Mouse (Mus musculus) forebrain, embryonic 11.5 days (tissue): ENCODE data around the gene Edaradd. TPM values are rescaled to one million over a fixed set of nuclear protein-coding genes. Genes with fewer than 3 reads are reported as not detected.

Experiments used
- ATAC-seq: fragments of 200-750 bp; cut with Nextera tagmentation; replicated peaks from 2 replicates; pipeline ENCODE4 v1.8.0; 2017; ENCODE audit warnings: moderate TSS enrichment; ENCODE audit not compliant: low FRiP score
- DNase-seq: peaks from one replicate; pipeline ENCODE4 v3.0.0-alpha.2; 2017; ENCODE audit warnings: low spot score
- H3K27ac ChIP-seq: fragments of 300-500 bp; sonication (generic); 2 replicates; pipeline ENCODE4 v1.5.1; 2014; ENCODE audit warnings: low read depth, low read length
- H3K27me3 ChIP-seq: fragments of 300-500 bp; sonication (generic); 2 replicates; pipeline ENCODE4 v1.6.1; 2014; ENCODE audit warnings: mild to moderate bottlenecking, low read length, mixed read lengths; ENCODE audit not compliant: control insufficient read depth, insufficient read depth
- H3K36me3 ChIP-seq: fragments of 300-500 bp; sonication (generic); 2 replicates; pipeline ENCODE4 v1.6.1; 2014; ENCODE audit warnings: mild to moderate bottlenecking, low read length, moderate library complexity, mixed read lengths; ENCODE audit not compliant: control insufficient read depth, insufficient read depth
- H3K4me1 ChIP-seq: fragments of 300-500 bp; sonication (generic); replicated peaks from 2 replicates; pipeline ENCODE4 v1.6.1; 2014; ENCODE audit warnings: low read length, mixed read lengths; ENCODE audit not compliant: control insufficient read depth, insufficient read depth
- H3K4me2 ChIP-seq: fragments of 300-500 bp; sonication (generic); 2 replicates; pipeline ENCODE4 v1.6.1; 2014; ENCODE audit warnings: low read depth, mild to moderate bottlenecking, low read length, moderate library complexity, mixed read lengths; ENCODE audit not compliant: severe bottlenecking
- H3K4me3 ChIP-seq: fragments of 300-500 bp; sonication (generic); 2 replicates; pipeline ENCODE4 v1.5.1; 2014; ENCODE audit warnings: low read depth, low read length
- H3K9ac ChIP-seq: fragments of 300-500 bp; sonication (generic); 2 replicates; pipeline ENCODE4 v1.6.1; 2014; ENCODE audit warnings: low read length
- H3K9me3 ChIP-seq: fragments of 300-500 bp; sonication (generic); 2 replicates; pipeline ENCODE4 v1.6.1; 2016; ENCODE audit warnings: low read length, mixed read lengths; ENCODE audit not compliant: control insufficient read depth
- WGBS: fragments of 180-500 bp; shearing (Covaris S2); extraction: QIAGEN DNeasy Blood & Tissue Kit; methylation state at CpG from one replicate; pipeline ENCODE4 v1.1.7; 2014; 5-methylcytosine and 5-hydroxymethylcytosine counted together
- polyA plus RNA-seq: library from polyadenylated mRNA; unstranded; fragments of >200 nt; fragmentation: Nextera tagmentation; extraction: Ambion mirVana; gene quantifications from 2 replicates; pipeline ENCODE4 v1.2.1, GENCODE M21; 2014

The Edaradd gene
- polyA plus RNA-seq, 1 experiment from 2014 or later = 1.8 TPM

DNA sequence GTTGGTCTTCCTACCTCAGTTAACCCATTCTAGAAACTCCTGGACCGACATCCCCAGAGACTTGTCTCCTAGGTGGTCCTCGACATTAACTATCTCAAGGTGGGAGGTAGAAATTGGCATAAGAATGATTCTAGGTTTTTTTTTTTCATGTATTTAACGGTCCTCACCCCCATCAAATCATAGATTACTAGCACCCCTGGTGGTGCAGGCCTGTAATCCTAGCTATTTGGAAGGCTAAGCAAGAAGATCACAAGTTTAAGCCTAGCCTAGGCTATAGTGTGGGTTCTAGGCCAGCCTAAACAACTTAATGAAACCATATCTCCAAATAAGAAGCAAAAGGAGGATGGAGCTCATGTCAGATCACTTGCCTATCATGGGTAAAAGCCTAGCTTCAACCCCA lies 38.8 kb upstream of the Edaradd start:
- H3K9ac ChIP-seq = no peak overlapping the region
- H3K9me3 ChIP-seq = no peaks in the 10 kb centered on the region
- no peaks in the 10 kb centered on the region for H3K36me3 ChIP-seq
- DNase-seq (no peak), ATAC-seq (no peak)
- WGBS = 39% methylated on average over 3 of the region's 3 CpGs
- H3K4me3 ChIP-seq = no peak overlapping the region
- H3K27ac ChIP-seq = no peak overlapping the region
- no peaks in the 10 kb centered on the region; the same call in 1 of the 2 replicates for H3K27me3 ChIP-seq
- no peak overlapping the region for H3K4me2 ChIP-seq
- H3K4me1 ChIP-seq = no peaks in the 10 kb centered on the region

- no peak for ATAC-seq
- Histone ChIP-seq H3K4me3 (no peak overlapping the region), H3K9me3 (no peaks in the 10 kb centered on the region), H3K4me1 (no peaks in the 10 kb centered on the region), H3K27ac (no peak overlapping the region), H3K27me3 (no peaks in the 10 kb centered on the region; the same call in 1 of the 2 replicates), H3K4me2 (no peak overlapping the region), H3K9ac (no peak overlapping the region), H3K36me3 (no peaks in the 10 kb centered on the region)
- no peak for DNase-seq
- WGBS = 63% methylated on average over 4 of the region's 4 CpGs
Observed at GRCm38 (mm10) chr13:12554211-12554610, 34.0 kb upstream of the Edaradd start.

DNA sequence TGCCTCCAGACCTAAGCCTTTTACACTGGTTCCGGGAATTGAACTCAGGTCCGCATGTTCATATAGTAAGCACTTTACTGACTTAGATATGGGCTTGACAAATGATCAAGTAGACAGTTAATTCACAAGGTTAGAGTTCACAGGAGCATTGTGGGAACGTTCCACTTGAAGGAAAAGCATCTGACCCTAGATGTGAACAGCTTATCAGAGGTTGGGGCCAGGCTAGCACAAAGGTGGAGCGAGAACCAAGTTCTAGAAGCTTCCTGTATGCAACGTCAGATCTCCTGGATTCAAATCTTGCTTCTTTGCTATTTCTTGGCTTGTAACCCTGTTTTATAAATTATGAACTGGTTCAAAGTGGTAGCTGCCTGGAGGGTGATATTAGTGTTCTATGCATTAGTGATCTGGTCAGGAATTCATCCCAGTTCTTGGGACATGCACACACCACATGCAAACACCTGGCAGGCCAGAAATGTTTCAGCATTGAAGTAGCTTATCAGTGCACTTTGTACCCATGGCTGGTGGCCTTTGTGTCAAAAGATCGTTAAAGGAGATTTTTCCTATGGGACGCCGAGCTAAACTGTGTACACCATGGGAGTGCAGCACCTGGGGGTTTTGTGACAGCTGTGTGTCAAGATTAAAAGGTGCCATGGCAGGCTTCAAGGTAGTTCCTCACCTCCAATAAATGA lies 23.8 kb upstream of the Edaradd start:
- DNase-seq = no peak
- 85% methylated on average over 8 of the region's 8 CpGs for WGBS
- no peak for ATAC-seq
- H3K9me3 ChIP-seq = no peaks in the 10 kb centered on the region
- H3K9ac ChIP-seq = no peak overlapping the region
- no peaks in the 10 kb centered on the region for H3K4me1 ChIP-seq
- no peak overlapping the region for H3K27ac ChIP-seq
- no peaks in the 10 kb centered on the region for H3K36me3 ChIP-seq
- no peak overlapping the region for H3K4me2 ChIP-seq
- H3K4me3 ChIP-seq = no peak overlapping the region
- no peaks in the 10 kb centered on the region for H3K27me3 ChIP-seq

DNA sequence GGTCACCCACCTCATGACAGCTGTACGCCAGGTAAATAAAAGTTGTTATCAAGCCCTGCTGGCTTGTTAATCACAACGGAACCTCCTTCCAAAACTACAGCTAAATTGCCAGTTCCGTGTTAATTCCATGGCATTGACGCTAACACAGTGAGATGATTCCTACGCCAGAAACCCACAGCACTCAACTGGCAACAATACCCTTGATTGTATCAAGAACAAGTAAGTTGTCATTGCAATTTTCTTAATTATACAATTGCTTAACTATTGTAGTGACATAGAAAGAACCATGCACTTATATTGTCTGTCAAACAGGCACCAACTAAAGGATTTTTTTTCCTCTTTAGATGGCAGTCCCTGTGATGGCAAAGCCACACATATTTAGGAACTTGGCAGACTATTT lies 23.0 kb upstream of the Edaradd start:
- H3K4me1 ChIP-seq = no peaks in the 10 kb centered on the region
- DNase-seq (no peak), ATAC-seq (no peak)
- H3K27me3 ChIP-seq = no peaks in the 10 kb centered on the region
- H3K9me3 ChIP-seq = no peaks in the 10 kb centered on the region
- H3K4me2 ChIP-seq = no peak overlapping the region
- H3K9ac ChIP-seq = no peak overlapping the region
- no peaks in the 10 kb centered on the region for H3K36me3 ChIP-seq
- no peak overlapping the region for H3K4me3 ChIP-seq
- H3K27ac ChIP-seq = no peak overlapping the region
- WGBS = 78% methylated on average over 5 of the region's 5 CpGs

DNA sequence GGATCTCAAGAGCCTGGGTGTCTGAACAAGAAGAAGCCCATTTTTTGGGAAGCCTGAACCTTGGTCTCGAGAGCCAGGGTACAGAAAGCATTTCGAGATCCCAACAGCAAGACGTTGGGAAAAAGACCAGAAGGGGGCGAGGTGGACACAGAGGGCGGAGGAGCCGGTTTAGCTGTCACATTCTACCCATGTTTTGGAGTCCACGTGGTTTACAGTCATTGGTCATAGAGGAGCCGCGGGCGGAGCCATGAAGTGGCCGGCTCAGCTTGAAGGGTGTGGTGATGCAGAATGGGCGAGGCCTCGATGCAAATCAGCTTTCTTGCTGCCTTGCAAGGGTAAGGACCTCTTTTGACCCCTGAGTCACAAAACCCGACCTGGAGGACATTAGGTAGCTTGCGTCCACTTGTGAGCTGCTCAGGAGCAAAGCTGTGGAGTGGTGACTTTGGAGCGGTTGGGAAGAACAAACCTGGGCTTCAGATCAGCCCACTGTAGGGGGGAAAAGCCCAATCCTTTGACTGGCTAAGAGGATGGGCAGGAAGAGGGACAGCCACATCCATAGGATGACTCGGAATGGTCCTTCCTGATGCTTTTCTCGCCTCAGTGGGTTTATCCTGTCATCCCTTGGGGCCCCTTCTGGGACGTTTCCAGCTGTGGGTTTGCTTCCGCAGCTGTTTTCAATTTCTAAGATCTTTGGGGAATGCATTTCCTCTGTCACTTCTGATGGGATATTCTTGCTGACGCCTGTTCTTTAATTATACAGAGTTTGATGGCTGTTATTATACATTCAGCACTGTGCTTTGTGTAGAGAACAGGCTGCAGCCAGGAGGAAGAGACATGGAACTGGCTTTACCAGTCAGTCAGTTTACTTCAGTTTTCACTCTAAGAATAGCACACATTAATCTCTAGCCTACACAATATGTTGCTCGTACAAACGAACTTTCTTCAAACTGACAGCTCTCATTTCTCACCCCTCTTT lies 22.1 kb upstream of the Edaradd start:
- H3K27me3 ChIP-seq = no peaks in the 10 kb centered on the region
- H3K4me2 ChIP-seq = 0 out of 2 replicates have a peak overlapping the region, but pooled peaks have one; percentile 18
- H3K9ac ChIP-seq = no peak overlapping the region
- peak; percentile 74 for ATAC-seq
- WGBS = 10% methylated on average over 23 of the region's 23 CpGs
- DNase-seq = peak; percentile 75
- no peaks in the 10 kb centered on the region for H3K36me3 ChIP-seq
- H3K4me1 ChIP-seq = no peaks in the 10 kb centered on the region
- no peak overlapping the region for H3K4me3 ChIP-seq
- H3K27ac ChIP-seq = no peak overlapping the region
- no peaks in the 10 kb centered on the region for H3K9me3 ChIP-seq

DNA sequence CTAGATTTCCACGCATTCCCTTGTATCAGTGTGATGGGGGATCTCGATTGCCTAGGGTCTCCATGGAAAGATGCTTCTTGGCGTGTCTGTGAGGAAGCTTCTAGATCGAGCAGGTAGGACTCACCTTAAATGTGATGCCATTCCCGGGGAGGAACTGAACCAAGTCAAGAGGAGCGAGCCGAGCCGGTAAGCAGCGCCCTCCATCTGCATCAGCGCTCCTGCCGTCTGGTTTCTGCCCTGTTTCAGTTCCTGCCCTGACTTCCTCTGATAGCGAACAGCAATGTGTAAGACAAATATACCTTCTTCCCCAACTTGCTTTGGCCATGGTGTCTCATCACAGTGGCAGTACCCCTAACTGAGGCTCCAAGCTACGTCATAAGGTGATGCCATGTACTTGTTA lies 19.9 kb upstream of the Edaradd start:
- Histone ChIP-seq H3K4me1 (no peaks in the 10 kb centered on the region), H3K27me3 (no peaks in the 10 kb centered on the region), H3K27ac (no peak overlapping the region), H3K36me3 (no peaks in the 10 kb centered on the region), H3K4me3 (no peak overlapping the region), H3K9ac (no peak overlapping the region), H3K9me3 (no peaks in the 10 kb centered on the region), H3K4me2 (no peak overlapping the region)
- no peak for DNase-seq
- 51% methylated on average over 13 of the region's 13 CpGs for WGBS
- ATAC-seq = no peak

GRCm38 (mm10) chr13:12539716-12540115 lies 19.5 kb upstream of the Edaradd start:
- Histone ChIP-seq H3K4me1 (no peaks in the 10 kb centered on the region), H3K9me3 (no peaks in the 10 kb centered on the region), H3K27me3 (no peaks in the 10 kb centered on the region), H3K9ac (no peak overlapping the region), H3K4me2 (no peak overlapping the region), H3K36me3 (no peaks in the 10 kb centered on the region), H3K27ac (no peak overlapping the region), H3K4me3 (no peak overlapping the region)
- DNase-seq (no peak), ATAC-seq (no peak)
- WGBS = 11% methylated on average over 11 of the region's 11 CpGs

GRCm38 (mm10) chr13:12537971-12538370 lies 17.7 kb upstream of the Edaradd start:
- ATAC-seq (no peak), DNase-seq (peak; percentile 53)
- Histone ChIP-seq H3K27ac (no peak overlapping the region), H3K27me3 (no peaks in the 10 kb centered on the region), H3K9me3 (no peaks in the 10 kb centered on the region), H3K36me3 (no peaks in the 10 kb centered on the region), H3K4me2 (no peak overlapping the region), H3K4me1 (no peaks in the 10 kb centered on the region), H3K9ac (no peak overlapping the region), H3K4me3 (no peak overlapping the region)
- WGBS = 80% methylated on average over 6 of the region's 6 CpGs
